Mouse (Mus musculus) layer of hippocampus, postnatal 36 days (tissue): Measurements from ENCODE around the gene Naa11. TPM values are rescaled to one million over a fixed set of nuclear protein-coding genes. Genes with fewer than 3 reads are reported as not detected.

Source experiments
- DNase-seq, 2 experiments: peaks; one replicate each; pipeline ENCODE4 v3.0.0; 2022
- total RNA-seq, 2 experiments: library from RNA; stranded (reverse); gene quantifications; 2 replicates each; pipeline ENCODE4 v1.2.3; 2021

Naa11 gene
- not detected for total RNA-seq

DNA sequence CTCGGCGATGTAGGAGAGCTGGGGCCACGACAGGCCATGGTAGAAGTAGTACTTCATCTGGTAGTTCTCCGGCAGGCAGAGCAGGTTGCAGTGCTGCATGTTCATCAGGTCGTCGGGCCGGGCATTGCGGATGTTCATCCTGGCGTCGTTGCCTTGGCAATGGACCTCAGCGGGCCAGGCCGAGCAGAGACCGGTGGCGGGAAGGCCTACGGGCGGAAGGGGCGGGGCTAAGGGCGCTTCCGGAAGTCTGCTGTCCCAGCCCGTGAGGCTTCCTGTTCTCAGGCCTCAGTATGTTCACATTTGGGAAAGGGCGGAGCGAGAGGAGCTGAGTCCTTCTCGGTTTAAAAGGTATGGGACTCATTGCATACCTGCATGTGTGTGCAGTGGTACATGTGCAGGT is at the start of gene Naa11:
Gene Naa11, minus strand, starts transcription at position 220 of the 400 bp plus-strand sequence.
- DNase-seq, result no peak

GRCm38 (mm10) chr5:97432512-97432911 is 40.3 kb upstream of the Naa11 start:
- peak; percentile 20 to 25 for DNase-seq

GRCm38 (mm10) chr5:97429976-97430375 is 37.8 kb upstream of the Naa11 start:
- DNase-seq, result peak in 1 of 2 experiments; percentile 2

GRCm38 (mm10) chr5:97421669-97422068 is 29.5 kb upstream of the Naa11 start:
- DNase-seq, result no peak

DNA sequence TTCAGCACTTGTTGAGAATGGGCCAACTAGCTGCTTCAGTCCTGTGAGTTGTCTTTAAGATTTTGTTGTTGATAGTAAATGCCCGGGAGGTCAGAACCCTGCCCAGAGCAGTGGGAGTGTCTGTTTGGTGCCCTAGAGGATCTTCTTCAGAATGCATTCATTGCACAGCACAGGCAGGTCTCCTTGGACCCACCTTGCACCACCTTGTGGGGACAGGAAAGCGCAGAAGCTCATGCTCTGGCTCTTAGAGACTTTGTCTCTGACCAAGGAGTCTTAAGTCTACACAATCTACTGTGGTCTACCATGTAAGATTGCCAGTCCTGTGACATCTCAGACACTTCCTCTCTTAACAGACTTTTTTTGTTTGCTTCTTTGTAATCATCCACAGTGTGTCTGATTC is 25.0 kb upstream of the Naa11 start:
- no peak for DNase-seq

GRCm38 (mm10) chr5:97415837-97416236 is 23.7 kb upstream of the Naa11 start:
- peak; percentile 49 to 54 for DNase-seq

DNA sequence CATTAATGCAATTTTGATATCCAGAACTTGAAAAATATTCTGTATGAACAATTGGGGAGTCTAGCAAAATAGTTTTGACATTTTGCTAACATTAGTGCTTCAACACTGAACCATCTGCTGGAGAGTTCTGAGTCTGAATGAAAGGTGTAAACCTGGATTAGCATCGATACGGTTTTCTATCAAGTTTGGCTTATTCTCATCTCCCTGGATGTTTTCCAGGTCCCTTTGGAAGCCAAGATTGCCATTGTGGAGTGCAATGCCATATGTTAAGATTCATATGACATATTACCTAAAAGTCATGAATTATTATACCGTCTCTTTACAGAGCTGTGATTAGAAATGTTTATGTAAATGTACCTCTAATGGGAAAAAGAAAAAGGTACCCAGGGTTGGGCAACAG is 21.5 kb upstream of the Naa11 start:
- no peak for DNase-seq

DNA sequence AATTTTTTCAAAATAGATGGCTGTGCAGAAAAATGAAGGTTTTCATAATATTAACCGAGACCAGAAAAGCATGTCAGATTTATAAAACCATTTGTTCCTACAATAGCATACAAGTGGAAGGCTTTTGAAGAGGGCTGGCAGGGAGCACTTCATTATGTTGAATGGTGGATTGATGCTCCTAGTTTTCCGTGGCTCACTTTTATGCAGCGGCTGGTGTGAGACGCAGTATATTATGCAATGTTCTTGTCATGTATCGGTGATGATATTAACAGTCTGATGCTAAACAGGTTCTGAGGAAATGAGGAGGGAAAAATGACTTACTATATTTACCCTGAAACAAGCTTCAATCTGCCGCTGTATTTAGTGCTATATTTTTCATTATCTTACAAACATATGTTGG is 18.0 kb upstream of the Naa11 start:
- no peak for DNase-seq

DNA sequence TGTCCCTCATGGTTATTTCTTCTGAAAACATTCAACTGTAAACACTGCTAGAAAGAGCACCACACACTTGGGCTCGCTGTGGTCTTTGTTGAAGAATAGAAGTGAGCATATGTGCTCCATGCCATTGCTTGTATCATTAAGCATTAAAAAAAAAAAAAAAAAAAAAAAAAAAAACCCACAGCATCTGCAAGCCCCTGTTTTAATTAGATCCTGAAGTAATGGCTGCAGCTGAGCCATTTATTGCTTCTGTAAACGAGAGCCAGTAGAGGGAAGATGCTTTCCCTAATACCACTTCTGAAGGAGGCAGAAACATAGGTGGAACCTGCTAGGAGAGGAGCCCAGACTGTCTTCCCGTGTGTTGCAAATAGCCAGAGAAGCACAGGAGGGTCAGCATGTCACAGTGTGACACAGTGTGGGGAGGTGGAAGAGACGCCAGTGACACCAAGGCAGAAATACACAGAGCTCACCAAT is 17.1 kb upstream of the Naa11 start:
- DNase-seq, result no peak

GRCm38 (mm10) chr5:97401042-97401441 is 8.9 kb upstream of the Naa11 start:
- no peak for DNase-seq

DNA sequence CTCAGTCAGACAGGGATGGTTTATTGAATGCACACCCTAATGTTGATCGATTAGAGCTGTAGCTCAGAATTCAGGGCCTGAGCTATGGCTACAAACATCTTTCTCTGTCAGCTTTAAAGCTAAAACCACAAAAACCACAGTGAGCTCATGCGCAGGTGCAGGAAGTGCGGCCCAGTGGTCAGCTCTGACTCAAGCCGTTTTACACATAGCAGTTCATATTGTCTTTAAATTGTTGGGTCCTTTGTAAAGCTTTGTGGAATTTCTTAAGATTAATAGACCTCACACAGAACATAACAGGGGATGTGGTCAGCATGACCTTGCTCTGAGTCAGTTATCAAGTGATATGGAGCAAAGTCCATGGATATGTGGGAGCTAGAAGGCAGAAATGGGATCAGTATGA is 5.4 kb upstream of the Naa11 start:
- no peak for DNase-seq

DNA sequence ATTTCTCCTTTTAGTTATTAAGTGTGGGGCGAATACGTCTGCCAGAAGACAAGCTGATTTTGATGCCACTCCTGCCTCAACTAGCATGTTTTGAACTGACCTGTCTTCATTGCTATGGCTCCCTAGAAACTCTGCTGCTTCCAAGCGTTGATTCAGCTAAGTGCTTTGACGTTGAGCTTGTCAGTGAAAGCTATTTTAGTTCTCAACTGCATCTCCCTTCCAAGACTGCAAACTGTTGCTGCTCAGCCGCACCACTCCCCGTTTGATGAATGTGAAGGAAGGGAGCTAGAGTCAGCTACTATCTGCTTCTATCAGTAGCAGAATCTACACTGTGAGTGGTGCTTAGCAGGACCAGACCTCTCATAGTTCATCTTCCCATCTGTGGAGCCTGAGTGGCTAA is 4.6 kb downstream of the Naa11 start:
- DNase-seq, result no peak

- no peak for DNase-seq
These were observed 7.8 kb downstream of the Naa11 start for GRCm38 (mm10) chr5:97384399-97384798.

DNA sequence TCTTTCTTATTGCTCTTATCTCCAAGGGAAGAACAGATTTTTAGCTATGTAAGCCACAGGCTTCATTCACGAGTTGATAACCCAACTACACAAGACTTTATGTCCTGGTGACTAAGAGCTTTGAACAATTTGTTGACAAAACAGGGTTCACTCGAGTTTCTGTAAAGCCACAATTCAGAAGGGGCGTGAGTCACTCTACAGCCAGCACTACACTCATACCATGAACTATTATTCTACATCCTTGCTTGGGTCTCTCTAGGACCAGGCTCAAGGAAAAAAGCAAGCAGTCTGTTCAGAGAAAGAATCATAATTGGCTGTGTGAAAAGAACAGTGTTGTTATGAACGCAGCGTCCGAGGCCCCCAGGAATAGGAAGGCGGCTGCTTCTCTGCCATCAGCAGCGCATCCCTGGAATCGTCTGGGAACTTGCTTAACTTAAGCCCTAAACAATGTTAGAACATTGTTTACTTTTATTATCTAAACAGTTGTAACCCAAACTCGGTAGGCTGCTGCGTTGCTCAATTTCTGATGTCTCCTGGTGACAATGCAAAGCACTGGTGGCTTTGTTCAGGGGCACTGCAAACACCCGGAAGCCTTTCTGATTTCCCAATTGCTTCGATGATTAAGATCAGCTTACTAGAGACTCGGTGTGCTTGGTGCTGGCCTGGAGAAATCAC is 9.5 kb downstream of the Naa11 start:
- no peak for DNase-seq

GRCm38 (mm10) chr5:97379976-97380375 is 12.2 kb downstream of the Naa11 start:
- DNase-seq, result no peak

GRCm38 (mm10) chr5:97364781-97365180 is 27.4 kb downstream of the Naa11 start:
- DNase-seq, result no peak

DNA sequence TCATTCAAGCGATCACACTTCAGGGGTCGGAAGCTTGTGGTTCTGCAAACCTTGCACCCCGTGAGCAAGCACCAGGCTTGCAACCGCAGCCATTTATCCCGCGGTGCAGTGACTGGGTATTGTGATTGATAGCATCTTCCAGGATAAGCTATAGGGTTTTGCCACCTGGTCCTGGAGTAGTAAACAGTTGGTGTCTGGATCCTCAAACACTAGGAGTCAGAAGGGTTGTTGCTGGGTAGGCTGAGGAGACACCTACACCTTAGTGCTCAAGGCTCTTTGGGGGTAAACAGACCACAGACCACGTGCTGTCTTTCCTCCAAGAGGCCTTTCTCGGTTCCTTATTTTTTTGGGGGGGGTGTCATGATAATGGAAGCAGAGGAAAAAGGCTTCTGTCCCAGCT is 27.9 kb downstream of the Naa11 start:
- no peak for DNase-seq

DNA sequence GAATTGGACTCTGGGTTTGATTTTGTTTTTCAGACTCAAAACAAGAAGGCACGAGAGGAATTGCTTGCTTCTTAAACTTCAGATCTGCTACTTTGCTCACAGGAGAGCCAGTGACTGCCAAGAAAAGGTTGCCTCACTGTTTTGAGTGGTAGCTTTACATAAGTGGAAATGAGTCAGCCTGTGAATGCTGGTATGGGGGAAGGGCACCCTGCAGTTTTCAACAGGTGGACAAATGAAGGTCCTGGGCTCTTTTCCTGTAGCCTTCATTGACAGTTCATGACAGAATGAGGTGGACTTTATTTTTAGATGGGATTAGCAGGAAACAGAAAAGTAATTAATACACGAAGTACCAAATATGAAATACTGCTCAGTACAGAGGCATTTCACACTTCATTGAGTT is 29.6 kb downstream of the Naa11 start:
- no peak for DNase-seq

DNA sequence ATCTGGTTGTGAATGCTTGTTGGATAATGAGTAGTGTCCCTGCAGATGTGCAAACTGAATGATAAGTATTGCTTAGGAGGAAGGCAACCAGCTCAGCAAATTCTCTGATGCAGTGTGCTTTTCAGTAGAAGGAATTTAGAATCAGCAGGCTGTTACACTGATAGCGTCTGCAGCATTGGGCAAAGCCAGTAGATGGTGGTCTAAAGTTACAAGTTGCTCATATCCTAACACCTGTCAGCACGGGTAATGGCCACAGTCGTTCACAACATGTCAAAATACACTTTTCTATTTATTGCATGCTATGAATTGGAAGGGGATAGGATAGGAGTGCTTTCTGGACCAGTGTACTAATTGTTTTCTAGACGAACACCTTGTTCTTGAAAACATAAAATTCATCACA is 33.1 kb downstream of the Naa11 start:
- DNase-seq, result no peak

- DNase-seq, result no peak
These were observed 36.0 kb downstream of the Naa11 start for GRCm38 (mm10) chr5:97356135-97356534.

GRCm38 (mm10) chr5:97355152-97355551 is 37.0 kb downstream of the Naa11 start:
- no peak for DNase-seq

GRCm38 (mm10) chr5:97348760-97349159 is 43.4 kb downstream of the Naa11 start:
- no peak for DNase-seq

GRCm38 (mm10) chr5:97348310-97348709 is 43.9 kb downstream of the Naa11 start:
- DNase-seq, result no peak

DNA sequence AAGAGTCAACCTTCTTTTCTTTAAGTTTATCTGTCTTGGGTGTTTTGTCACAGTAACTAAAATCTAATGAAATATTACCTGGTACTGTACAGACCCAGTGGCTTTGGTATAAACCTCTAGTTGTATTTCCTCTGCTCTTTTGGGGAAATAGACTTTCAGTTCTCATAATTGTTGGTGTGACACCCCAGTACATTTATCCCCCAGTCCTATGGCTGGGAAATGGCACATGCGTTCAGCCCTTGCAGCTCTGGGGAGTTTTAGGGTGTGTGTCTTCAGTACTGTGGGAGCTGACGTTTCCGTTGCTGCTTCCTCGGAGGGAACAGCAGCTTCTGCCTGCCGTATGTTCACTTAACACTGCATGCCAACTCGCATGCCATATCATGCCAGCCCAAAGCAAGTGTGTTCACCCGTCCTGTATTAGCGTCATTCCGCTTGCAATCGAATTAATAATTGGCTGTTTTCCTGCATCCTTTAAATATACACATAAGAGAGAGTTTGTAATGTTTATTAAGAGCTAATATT is 46.4 kb downstream of the Naa11 start:
- DNase-seq, result peak; percentile 44 to 45

DNA sequence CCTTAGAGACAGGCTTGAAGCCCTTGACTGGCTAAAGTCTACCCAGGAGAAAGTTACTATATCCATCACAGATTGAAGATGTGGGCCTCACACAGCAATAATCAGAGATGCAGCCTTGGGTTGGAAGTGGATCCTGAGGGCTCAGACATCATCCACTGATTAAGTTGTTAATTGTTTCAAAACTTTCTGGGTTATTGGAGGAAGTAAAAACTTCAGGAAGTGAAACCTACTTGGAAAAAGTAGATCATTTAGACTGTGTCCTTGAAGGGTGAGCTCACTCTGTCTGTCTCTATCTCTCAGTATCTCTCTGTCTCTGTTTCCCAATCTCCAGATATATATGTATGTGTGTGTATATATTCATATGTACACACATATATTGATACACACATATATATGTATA is 47.0 kb downstream of the Naa11 start:
- DNase-seq, result no peak
